Mouse (Mus musculus) myocyte (in vitro differentiated cells): ENCODE measurements around the gene Tcap. TPM values are rescaled to one million over a fixed set of nuclear protein-coding genes. Genes with fewer than 3 reads are reported as not detected.
"Not testable (repeated sequence)": the region's sequence is repeated elsewhere in the genome, so short reads cannot be mapped to it uniquely, and the experiment has no call there.

Experiments
- H3K27me3 ChIP-seq: one replicate; pipeline ENCODE4 v1.6.1; 2011; ENCODE audit not compliant: control insufficient read depth, insufficient read depth, insufficient read length
- H3K36me3 ChIP-seq: one replicate; pipeline ENCODE4 v1.6.1; 2011; ENCODE audit not compliant: control insufficient read depth, insufficient read depth
- H3K4me2 ChIP-seq: one replicate; pipeline ENCODE4 v1.6.1; 2011; ENCODE audit warnings: low read depth, control low read depth
- H3K4me3 ChIP-seq: one replicate; pipeline ENCODE4 v1.5.1; 2011; ENCODE audit warnings: mild to moderate bottlenecking, control low read depth, moderate library complexity
- H3K79me2 ChIP-seq: one replicate; pipeline ENCODE4 v1.6.1; 2011; ENCODE audit not compliant: control insufficient read depth, insufficient read depth
- H3ac ChIP-seq: one replicate; pipeline ENCODE4 v1.6.1; 2011; ENCODE audit not compliant: control insufficient read depth, insufficient read length
- CEBPB ChIP-seq: IDR thresholded peaks from 2 replicates; pipeline ENCODE4 v1.6.1; 2011; ENCODE audit warnings: mild to moderate bottlenecking, moderate library complexity; ENCODE audit not compliant: poor library complexity, insufficient read depth, severe bottlenecking
- E2F4 ChIP-seq: IDR thresholded peaks from one replicate; pipeline ENCODE4 v1.6.1; 2011; ENCODE audit warnings: mild to moderate bottlenecking, control low read depth, moderate library complexity; ENCODE audit not compliant: insufficient read depth
- MAX ChIP-seq: IDR thresholded peaks from one replicate; pipeline ENCODE4 v1.6.1; 2011; ENCODE audit warnings: low read depth, mild to moderate bottlenecking, control low read depth
- MYOD1 ChIP-seq, 3 experiments: IDR thresholded peaks; one replicate each; pipeline ENCODE4 v1.6.1; 2011; ENCODE audit warnings: control low read depth in 2 of 3, low read depth in 2 of 3, mild to moderate bottlenecking in 2 of 3, moderate library complexity in 1 of 3; ENCODE audit not compliant: insufficient read length in 2 of 3, control insufficient read depth in 1 of 3
- MYOG ChIP-seq, 3 experiments: IDR thresholded peaks; one replicate each; pipeline ENCODE4 v1.6.1; 2011; ENCODE audit warnings: control low read depth in 2 of 3, low read depth in 2 of 3, mild to moderate bottlenecking in 2 of 3; ENCODE audit not compliant: insufficient read length in 2 of 3, control insufficient read depth in 1 of 3, insufficient read depth in 1 of 3
- POLR2A ChIP-seq: IDR thresholded peaks from one replicate; pipeline ENCODE4 v1.6.1; 2011; ENCODE audit warnings: low read depth, mild to moderate bottlenecking, control low read depth, moderate library complexity; ENCODE audit not compliant: insufficient read length
- POLR2AphosphoS2 ChIP-seq: IDR thresholded peaks from one replicate; pipeline ENCODE4 v1.6.1; 2011; ENCODE audit warnings: low read depth, control low read depth; ENCODE audit not compliant: insufficient read length
- REST ChIP-seq: IDR thresholded peaks from one replicate; pipeline ENCODE4 v1.6.1; 2011; ENCODE audit warnings: mild to moderate bottlenecking, control low read depth, moderate library complexity; ENCODE audit not compliant: insufficient read depth, insufficient read length
- SRF ChIP-seq: IDR thresholded peaks from one replicate; pipeline ENCODE4 v1.6.1; 2011; ENCODE audit warnings: low read depth; ENCODE audit not compliant: control insufficient read depth, insufficient read length
- TCF12 ChIP-seq: IDR thresholded peaks from one replicate; pipeline ENCODE4 v1.6.1; 2011; ENCODE audit warnings: mild to moderate bottlenecking, control low read depth; ENCODE audit not compliant: poor library complexity, insufficient read depth, severe bottlenecking
- TCF3 ChIP-seq: IDR thresholded peaks from one replicate; pipeline ENCODE4 v1.6.1; 2011; ENCODE audit warnings: low read depth, control low read depth; ENCODE audit not compliant: insufficient read length
- USF1 ChIP-seq: IDR thresholded peaks from one replicate; pipeline ENCODE4 v1.6.1; 2011; ENCODE audit warnings: low read depth, mild to moderate bottlenecking, control low read depth, moderate library complexity
- polyA plus RNA-seq: library from polyadenylated mRNA; unstranded; fragments of >200 nt; fragmentation: generic; extraction: Trizol; gene quantifications from one replicate; pipeline ENCODE4 v1.2.1, GENCODE M21; 2012; ENCODE audit warnings: missing spikeins

Tcap gene
- polyA plus RNA-seq, 1 experiment: 131 TPM

- Histone ChIP-seq H3K79me2 (no peaks in the 10 kb centered on the region), H3ac (no peak overlapping the region), H3K4me2 (no peak overlapping the region), H3K36me3 (peaks cover 28% of the 10 kb centered on the region), H3K27me3 (no peaks in the 10 kb centered on the region), H3K4me3 (no peak overlapping the region)
- no peak for TF ChIP-seq REST
- TF ChIP-seq USF1: no peak
- no peak for TF ChIP-seq SRF
- TF ChIP-seq POLR2A: no peak
- no peak for TF ChIP-seq MYOG (IDR thresholded peaks at IDR 0.05; ENCODE audit: control insufficient read depth in 1 of 3, insufficient read depth in 1 of 3, insufficient read length in 2 of 3, low read depth in 2 of 3)
- TF ChIP-seq TCF12: no peak
- TF ChIP-seq MYOD1 (IDR thresholded peaks at IDR 0.05; ENCODE audit: control insufficient read depth in 1 of 3, insufficient read length in 2 of 3, low read depth in 2 of 3): no peak
- no peak for TF ChIP-seq E2F4
- no peak for TF ChIP-seq POLR2AphosphoS2
- TF ChIP-seq MAX: no peak
- no peak for TF ChIP-seq CEBPB
- no peak for TF ChIP-seq TCF3
Observed at GRCm38 (mm10) chr11:98377787-98378186, 5.8 kb upstream of the Tcap start.

GRCm38 (mm10) chr11:98379379-98379778 is 4.2 kb upstream of the Tcap start:
- H3K36me3 ChIP-seq: peaks cover 24% of the 10 kb centered on the region
- no peak overlapping the region for H3K4me2 ChIP-seq
- no peak overlapping the region for H3ac ChIP-seq
- no peaks in the 10 kb centered on the region for H3K27me3 ChIP-seq
- H3K79me2 ChIP-seq: no peaks in the 10 kb centered on the region
- TF ChIP-seq USF1 (no peak), E2F4 (no peak), MYOG (IDR thresholded peaks at IDR 0.05; ENCODE audit: control insufficient read depth in 1 of 3, insufficient read depth in 1 of 3, insufficient read length in 2 of 3, low read depth in 2 of 3) (no peak), POLR2A (no peak), TCF3 (no peak), TCF12 (no peak), POLR2AphosphoS2 (no peak), MYOD1 (IDR thresholded peaks at IDR 0.05; ENCODE audit: control insufficient read depth in 1 of 3, insufficient read length in 2 of 3, low read depth in 2 of 3) (no peak), REST (no peak), SRF (no peak), CEBPB (no peak), MAX (no peak)
- no peak overlapping the region for H3K4me3 ChIP-seq

GRCm38 (mm10) chr11:98380106-98380505 is 3.5 kb upstream of the Tcap start:
- no peaks in the 10 kb centered on the region for H3K27me3 ChIP-seq
- no peak overlapping the region for H3K4me3 ChIP-seq
- peaks cover 21% of the 10 kb centered on the region for H3K36me3 ChIP-seq
- no peak overlapping the region for H3ac ChIP-seq
- no peak for TF ChIP-seq POLR2AphosphoS2
- TF ChIP-seq CEBPB: no peak
- TF ChIP-seq TCF3: no peak
- no peak for TF ChIP-seq POLR2A
- no peak for TF ChIP-seq REST
- no peak for TF ChIP-seq MYOG (IDR thresholded peaks at IDR 0.05; ENCODE audit: control insufficient read depth in 1 of 3, insufficient read depth in 1 of 3, insufficient read length in 2 of 3, low read depth in 2 of 3)
- TF ChIP-seq USF1: no peak
- no peak for TF ChIP-seq TCF12
- no peaks in the 10 kb centered on the region for H3K79me2 ChIP-seq
- no peak overlapping the region for H3K4me2 ChIP-seq

- H3ac ChIP-seq: no peak overlapping the region
- H3K4me3 ChIP-seq: no peak overlapping the region
- H3K79me2 ChIP-seq: no peaks in the 10 kb centered on the region
- H3K36me3 ChIP-seq: peaks cover 11% of the 10 kb centered on the region
- H3K4me2 ChIP-seq: no peak overlapping the region
- peaks cover 4% of the 10 kb centered on the region for H3K27me3 ChIP-seq
- TF ChIP-seq USF1 (no peak), TCF3 (no peak), MYOD1 (IDR thresholded peaks at IDR 0.05; ENCODE audit: control insufficient read depth in 1 of 3, insufficient read length in 2 of 3, low read depth in 2 of 3) (no peak), SRF (no peak), CEBPB (no peak), TCF12 (no peak), POLR2A (no peak), MAX (no peak), MYOG (IDR thresholded peaks at IDR 0.05; ENCODE audit: control insufficient read depth in 1 of 3, insufficient read depth in 1 of 3, insufficient read length in 2 of 3, low read depth in 2 of 3) (no peak), REST (no peak)
Observed at GRCm38 (mm10) chr11:98381651-98382050, 2.0 kb upstream of the Tcap start.

- not testable (repeated sequence) for H3K36me3 ChIP-seq, H3K27me3 ChIP-seq, H3K79me2 ChIP-seq, H3K4me3 ChIP-seq, H3ac ChIP-seq, H3K4me2 ChIP-seq
Observed at GRCm38 (mm10) chr11:98382405-98382804, 1.2 kb upstream of the Tcap start.
